Mouse (Mus musculus) adrenal gland, adult 18-20 months (tissue): ENCODE data around the gene Fuom. TPM values are rescaled to one million over a fixed set of nuclear protein-coding genes. Genes with fewer than 3 reads are reported as not detected.

Experiments
- DNase-seq, 2 experiments: peaks; one replicate each; pipeline ENCODE4 v3.0.0; 2021 to 2022; ENCODE audit warnings: low spot score in 2 of 2
- total RNA-seq, 2 experiments: library from RNA; stranded (reverse); gene quantifications; 1 replicate in 1 of 2; 2 replicates in 1 of 2; pipeline ENCODE4 v1.2.3; 2021

The Fuom gene
- total RNA-seq, 2 experiments from 2014 or later: 55.7 to 64.0 TPM

GRCm38 (mm10) chr7:140111943-140112342, 9.7 kb upstream of the Fuom start:
- no peak for DNase-seq

- DNase-seq: no peak
These were observed 1.8 kb upstream of the Fuom start for GRCm38 (mm10) chr7:140104009-140104408.

GRCm38 (mm10) chr7:140101498-140101897, 743 bp downstream of the Fuom start:
- DNase-seq: no peak

DNA sequence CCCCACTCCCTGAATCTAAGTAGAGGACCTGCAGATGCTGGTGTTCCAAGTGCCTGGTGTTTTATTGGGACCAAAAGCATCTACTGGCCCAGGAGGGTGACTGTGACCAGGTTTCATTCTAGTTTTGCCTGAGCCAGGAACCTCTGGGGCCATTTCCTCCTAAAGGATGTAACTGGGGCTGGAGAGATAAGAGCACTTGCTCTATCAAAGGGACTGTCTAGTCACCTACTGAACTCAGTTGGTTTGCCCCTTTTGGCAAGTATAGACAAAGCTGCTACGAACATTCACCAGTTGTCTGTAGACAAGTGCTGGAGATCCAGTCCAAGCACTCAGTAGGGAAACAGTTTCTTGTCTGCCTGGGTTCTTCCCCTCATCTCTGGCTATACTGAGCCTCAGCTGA, 3.8 kb downstream of the Fuom start:
- no peak for DNase-seq

DNA sequence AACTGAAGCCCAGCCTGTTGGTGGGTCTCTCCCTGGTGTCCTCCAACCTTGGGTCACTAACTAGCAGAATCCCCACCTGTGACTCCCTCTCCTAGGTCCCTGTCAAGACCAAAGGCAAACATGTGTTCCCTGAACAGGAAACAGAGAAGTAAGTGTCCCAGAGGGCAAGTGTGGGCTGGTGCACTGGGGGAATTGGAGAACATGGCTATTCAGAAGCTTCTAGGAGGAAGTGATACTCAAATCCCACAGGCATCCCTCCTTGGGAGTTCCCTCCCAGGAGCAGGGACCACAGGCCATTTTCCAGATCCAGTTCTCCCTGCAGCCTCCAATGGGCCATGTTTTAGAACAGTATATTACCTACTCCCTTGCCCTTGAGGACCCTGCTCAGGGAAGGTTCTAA, 6.2 kb downstream of the Fuom start:
- no peak for DNase-seq

DNA sequence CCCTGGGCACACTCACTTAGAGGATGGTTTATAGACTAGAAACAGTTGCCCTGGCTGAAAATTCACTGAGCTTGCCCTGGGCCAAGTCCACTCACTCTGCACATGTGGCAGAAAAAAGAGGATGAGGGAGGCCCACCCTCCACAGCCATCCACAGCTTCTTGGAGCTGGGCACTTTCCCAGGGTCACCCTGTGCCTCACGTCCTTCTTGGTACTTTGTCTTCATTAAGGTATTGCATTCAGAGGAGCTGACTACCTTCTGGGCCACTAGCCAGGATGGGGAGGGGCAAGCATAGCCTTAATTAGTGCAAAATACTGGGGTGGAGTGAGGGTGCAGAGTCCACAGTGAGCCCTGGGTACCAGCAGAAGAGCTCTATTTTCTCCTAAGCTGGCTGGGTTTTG, 6.7 kb downstream of the Fuom start:
- no peak for DNase-seq

- DNase-seq: no peak
These were observed 7.3 kb downstream of the Fuom start for GRCm38 (mm10) chr7:140094954-140095353.

- no peak for DNase-seq
These were observed 9.2 kb downstream of the Fuom start, which contains the start of gene Prap1 for GRCm38 (mm10) chr7:140092924-140093528. TSS of gene Prap1 (plus strand) at chr7:140093395.

GRCm38 (mm10) chr7:140090601-140091000, 11.6 kb downstream of the Fuom start:
- DNase-seq: no peak

GRCm38 (mm10) chr7:140082242-140082678, 20.0 kb downstream of the Fuom start, which contains the start of gene Caly:
TSS of gene Caly (minus strand) at chr7:140082548.
- DNase-seq: no peak

DNA sequence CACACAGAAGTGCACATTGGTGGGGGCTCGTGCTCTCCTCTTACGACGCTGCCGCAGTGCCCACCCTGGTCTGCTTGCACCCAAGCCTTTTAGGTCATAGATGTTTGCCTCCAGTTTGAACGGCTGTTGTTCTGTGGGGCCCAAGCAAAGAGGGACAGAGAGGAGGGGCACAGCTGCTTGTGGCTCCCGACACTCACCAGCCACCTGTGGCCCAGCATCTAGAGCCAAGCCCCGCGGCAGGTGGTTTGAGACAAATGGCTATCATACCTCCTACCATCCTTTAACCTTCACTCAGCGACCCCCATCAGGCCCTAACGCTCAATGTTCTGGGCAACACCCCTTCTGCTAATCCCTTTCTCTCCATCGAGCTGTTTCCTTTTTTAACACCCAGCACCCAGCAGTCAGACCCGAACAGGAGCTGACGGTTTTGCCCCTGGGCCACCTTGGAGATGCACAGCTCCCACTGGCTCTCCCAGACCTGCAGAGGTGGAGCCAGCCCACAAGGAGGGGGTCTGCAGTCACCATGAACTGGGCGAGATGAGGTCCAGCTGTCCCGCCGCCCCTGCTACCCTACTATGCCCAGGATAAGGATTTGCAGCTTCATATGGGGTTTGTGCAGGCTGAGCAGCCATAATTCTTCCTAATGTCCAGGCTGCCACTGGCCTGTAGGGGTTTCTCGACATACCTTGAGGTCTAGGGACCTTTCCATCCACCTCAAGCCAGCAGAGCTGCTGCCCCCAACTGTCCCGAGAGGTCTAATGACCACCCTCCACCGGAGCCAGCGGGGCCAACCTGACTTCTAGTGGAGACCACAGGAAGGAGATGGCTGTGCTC, 20.6 kb downstream of the Fuom start:
- DNase-seq: no peak

- DNase-seq: peak; percentile 71 to 80
These were observed 21.6 kb downstream of the Fuom start for GRCm38 (mm10) chr7:140080503-140081156.

- DNase-seq: peak; percentile 73 to 74
These were observed 23.5 kb downstream of the Fuom start for GRCm38 (mm10) chr7:140078711-140079110.

- no peak for DNase-seq
These were observed 24.5 kb downstream of the Fuom start for GRCm38 (mm10) chr7:140077698-140078097.

DNA sequence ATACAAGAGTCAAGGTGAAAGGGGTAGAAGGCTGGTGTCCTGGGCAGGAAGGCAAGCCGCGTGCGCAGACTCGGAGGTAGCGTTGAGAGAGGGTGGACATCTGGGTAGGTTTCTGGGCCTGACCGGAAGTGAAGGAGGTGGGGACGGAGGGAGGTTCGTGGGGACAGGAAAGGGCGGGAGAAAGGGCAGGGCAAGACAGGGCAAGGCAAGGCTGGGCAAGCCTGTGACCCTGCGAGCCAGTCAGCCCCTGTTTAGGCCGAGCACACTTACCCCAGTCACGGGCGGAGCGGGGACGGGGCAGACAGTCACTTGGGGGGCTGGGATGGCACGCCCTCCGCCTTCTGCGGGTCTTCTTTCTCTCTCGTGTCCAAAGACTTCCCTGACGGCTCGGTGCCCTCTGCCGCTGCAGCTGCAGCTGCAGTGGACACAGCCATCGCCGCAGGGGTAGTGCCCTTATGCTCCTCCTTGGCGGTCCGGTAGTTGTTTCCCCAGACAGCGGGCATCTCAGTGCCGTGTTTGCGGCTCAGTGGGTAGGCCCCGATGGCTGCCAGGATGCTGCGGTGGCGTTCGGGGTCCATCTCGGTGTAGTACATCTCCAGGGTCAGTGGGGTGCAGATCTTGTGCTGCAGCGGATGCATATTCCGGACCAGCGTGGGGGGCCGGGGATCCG, 32.1 kb downstream of the Fuom start:
- no peak for DNase-seq

DNA sequence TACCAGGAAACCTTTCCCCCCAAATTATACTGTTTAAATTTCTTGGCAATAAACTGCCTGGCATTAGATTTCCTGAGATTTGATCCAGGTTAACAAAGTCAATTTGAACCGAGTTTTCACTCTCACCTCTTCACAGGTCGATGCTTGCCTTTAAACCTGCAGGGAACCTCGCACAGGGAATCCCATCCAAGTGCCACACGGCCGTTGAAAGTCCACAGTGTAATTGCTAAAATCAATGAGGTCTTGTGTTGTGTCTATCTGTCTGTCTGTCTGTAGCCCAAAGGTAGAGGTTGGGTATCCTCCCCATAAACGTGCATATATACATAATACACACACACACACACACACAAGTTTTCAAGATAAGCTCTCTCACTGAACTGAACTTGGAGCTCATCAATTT, 34.8 kb downstream of the Fuom start:
- DNase-seq: no peak

DNA sequence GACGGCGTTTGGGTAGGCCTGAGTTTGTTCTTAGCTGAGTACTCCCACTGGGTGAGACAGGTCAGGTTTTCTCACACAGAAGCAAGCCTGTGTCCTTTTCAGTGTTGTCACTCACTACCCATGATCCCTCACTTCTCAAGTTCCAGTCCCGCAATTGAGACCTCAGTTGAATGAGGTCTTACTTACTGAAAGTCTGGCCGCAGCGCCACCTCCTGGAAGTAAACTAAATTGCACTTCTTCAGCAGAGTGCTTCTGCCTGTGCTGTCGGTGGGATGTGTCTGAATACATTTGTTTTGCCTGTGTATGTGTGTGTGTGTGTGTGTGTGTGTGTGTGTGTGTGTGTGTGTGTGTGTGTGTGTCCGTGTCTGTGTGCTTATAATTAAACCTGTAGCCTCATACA, 39.1 kb downstream of the Fuom start:
- DNase-seq: peak; percentile 53 to 71

DNA sequence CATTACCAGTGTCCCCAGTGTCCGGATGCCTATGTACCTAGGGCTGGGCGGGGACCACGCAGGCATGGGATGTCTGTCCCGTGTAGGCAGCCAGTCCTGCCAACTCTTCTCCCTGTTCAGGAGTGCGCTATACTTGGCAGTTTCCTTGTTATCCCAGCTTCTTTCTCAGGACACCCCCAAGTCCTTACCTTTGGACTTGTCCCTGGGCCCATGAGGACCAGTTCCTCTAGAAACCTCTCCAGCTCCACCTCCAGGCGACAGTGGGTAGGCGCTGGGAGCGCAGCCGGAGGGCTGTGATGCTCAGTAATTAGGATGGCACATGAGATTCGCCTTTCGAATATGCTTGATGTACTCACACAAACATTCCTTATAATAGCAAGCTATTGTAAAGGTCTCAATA, 39.9 kb downstream of the Fuom start:
- no peak for DNase-seq

DNA sequence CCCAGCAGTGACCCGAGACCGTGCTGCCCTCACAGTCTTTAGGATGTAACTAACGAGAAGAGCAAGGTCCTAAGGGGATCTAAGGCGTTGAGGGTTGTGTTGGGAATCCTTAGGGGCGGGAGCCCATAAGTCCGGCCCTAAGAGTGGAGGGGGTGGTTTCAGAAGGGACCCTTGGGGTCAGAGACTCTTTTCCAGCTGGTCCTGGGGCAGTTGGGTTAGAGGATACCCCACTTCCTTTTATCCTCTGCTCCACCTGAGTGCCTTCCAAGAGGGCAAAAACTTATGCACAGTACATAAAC, 40.5 kb downstream of the Fuom start:
- no peak for DNase-seq

- peak in 1 of 2 experiments; percentile 25 for DNase-seq
These were observed 41.1 kb downstream of the Fuom start for GRCm38 (mm10) chr7:140060936-140061831.

- DNase-seq: no peak
These were observed 42.6 kb downstream of the Fuom start for GRCm38 (mm10) chr7:140059601-140060000.
